Mouse (Mus musculus): Measurements from ENCODE around the gene Elmod2.
"Not testable (repeated sequence)": the region's sequence is repeated elsewhere in the genome, so short reads cannot be mapped to it uniquely, and the experiment has no call there.

Gene Elmod2

GRCm38 (mm10) chr8:83331899-83332697, at the start of gene Elmod2:
TSS of gene Elmod2 (minus strand) at chr8:83332486.
- peak; percentile 92 for DNase-seq (ENCODE audit: low read depth, low spot score)

GRCm38 (mm10) chr8:83381016-83381415, 48.7 kb upstream of the Elmod2 start:
- DNase-seq (ENCODE audit: low read depth, low spot score) = no peak

GRCm38 (mm10) chr8:83380141-83380540, 47.9 kb upstream of the Elmod2 start:
- peak; percentile 9 for DNase-seq (ENCODE audit: low read depth, low spot score)

- no peak for DNase-seq (ENCODE audit: low read depth, low spot score)
These were observed 44.9 kb upstream of the Elmod2 start for GRCm38 (mm10) chr8:83377231-83377630.

GRCm38 (mm10) chr8:83363156-83363769, 31.0 kb upstream of the Elmod2 start:
- DNase-seq (ENCODE audit: low read depth, low spot score) = peak; percentile 33

GRCm38 (mm10) chr8:83351315-83351714, 19.0 kb upstream of the Elmod2 start:
- no peak for DNase-seq (ENCODE audit: low read depth, low spot score)

- no peak for DNase-seq (ENCODE audit: low read depth, low spot score)
These were observed 16.0 kb upstream of the Elmod2 start, which contains the start of gene Mgat4d for GRCm38 (mm10) chr8:83348263-83348662. TSS of gene Mgat4d (plus strand) at chr8:83348471.

- DNase-seq (ENCODE audit: low read depth, low spot score) = peak; percentile 61
These were observed 10.4 kb upstream of the Elmod2 start for GRCm38 (mm10) chr8:83342693-83343092.

GRCm38 (mm10) chr8:83342076-83342475, 9.8 kb upstream of the Elmod2 start:
- no peak for DNase-seq (ENCODE audit: low read depth, low spot score)

GRCm38 (mm10) chr8:83332864-83333263, 578 bp upstream of the Elmod2 start:
- DNase-seq (ENCODE audit: low read depth, low spot score) = peak; percentile 13

GRCm38 (mm10) chr8:83331567-83331898, 753 bp downstream of the Elmod2 start:
- no peak for DNase-seq (ENCODE audit: low read depth, low spot score)

- peak; percentile 67 for DNase-seq (ENCODE audit: low read depth, low spot score)
These were observed 4.4 kb downstream of the Elmod2 start for GRCm38 (mm10) chr8:83327889-83328288.

- DNase-seq (ENCODE audit: low read depth, low spot score) = no peak
These were observed 9.2 kb downstream of the Elmod2 start for GRCm38 (mm10) chr8:83323056-83323455.

GRCm38 (mm10) chr8:83322374-83322773, 9.9 kb downstream of the Elmod2 start:
- no peak for DNase-seq (ENCODE audit: low read depth, low spot score)

GRCm38 (mm10) chr8:83320543-83320942, 11.7 kb downstream of the Elmod2 start:
- DNase-seq (ENCODE audit: low read depth, low spot score) = no peak

GRCm38 (mm10) chr8:83315691-83316090, 16.6 kb downstream of the Elmod2 start:
- no peak for DNase-seq (ENCODE audit: low read depth, low spot score)

- not testable (repeated sequence) for DNase-seq (ENCODE audit: low read depth, low spot score)
These were observed 17.2 kb downstream of the Elmod2 start for GRCm38 (mm10) chr8:83315084-83315483.

- no peak for DNase-seq (ENCODE audit: low read depth, low spot score)
These were observed 22.4 kb downstream of the Elmod2 start for GRCm38 (mm10) chr8:83309836-83310235.

- DNase-seq (ENCODE audit: low read depth, low spot score) = no peak
These were observed 27.3 kb downstream of the Elmod2 start for GRCm38 (mm10) chr8:83304946-83305345.

GRCm38 (mm10) chr8:83300135-83300534, 32.2 kb downstream of the Elmod2 start:
- DNase-seq (ENCODE audit: low read depth, low spot score) = peak; percentile 20

- no peak for DNase-seq (ENCODE audit: low read depth, low spot score)
These were observed 34.9 kb downstream of the Elmod2 start for GRCm38 (mm10) chr8:83297375-83297774.

- no peak for DNase-seq (ENCODE audit: low read depth, low spot score)
These were observed 42.1 kb downstream of the Elmod2 start, which contains the start of gene Ucp1 for GRCm38 (mm10) chr8:83290176-83290575. TSS of gene Ucp1 (plus strand) at chr8:83290352.

GRCm38 (mm10) chr8:83285391-83285790, 46.9 kb downstream of the Elmod2 start:
- no peak for DNase-seq (ENCODE audit: low read depth, low spot score)

Measured in 3T3-L1 (cell line).